Mouse (Mus musculus) lung, adult 2 months (tissue): Measurements from ENCODE around the gene Ninl. TPM values are rescaled to one million over a fixed set of nuclear protein-coding genes. Genes with fewer than 3 reads are reported as not detected.

Experiments
- DNase-seq: peaks from one replicate; pipeline ENCODE4 v3.0.0; 2022
- H3K4me1 ChIP-seq: fragments of 200-500 bp; 2 replicates; pipeline ENCODE4 v1.6.1; 2011; ENCODE audit warnings: low read length; ENCODE audit not compliant: control insufficient read depth, insufficient read depth
- H3K4me3 ChIP-seq: fragments of 200-500 bp; replicated peaks from 2 replicates; pipeline ENCODE3; 2011; ENCODE audit warnings: low read depth, mild to moderate bottlenecking, control low read depth, low read length; ENCODE audit errors: extremely low read depth
- CTCF ChIP-seq: fragments of 200-500 bp; IDR thresholded peaks from 2 replicates; pipeline ENCODE4 v1.5.1; 2011; ENCODE audit warnings: mild to moderate bottlenecking, low read length, control low read depth; ENCODE audit not compliant: insufficient read depth
- POLR2A ChIP-seq: fragments of 200-500 bp; IDR thresholded peaks from 2 replicates; pipeline ENCODE4 v1.6.1; 2011; ENCODE audit warnings: low read depth, mild to moderate bottlenecking, control low read depth, low read length, borderline replicate concordance; ENCODE audit errors: extremely low read depth
- WGBS: fragments of 180-500 bp; shearing (Covaris S2); methylation state at CpG from one replicate; pipeline ENCODE4 v1.1.7; 2018; 5-methylcytosine and 5-hydroxymethylcytosine counted together
- polyA plus RNA-seq: library from polyadenylated mRNA; depleted of rRNA; stranded (reverse); fragments of >200 nt; gene quantifications from 2 replicates; pipeline ENCODE4 v1.2.3, GENCODE M21; 2012

Ninl gene
- polyA plus RNA-seq, 1 experiment, result 2.0 TPM

GRCm38 (mm10) chr2:150979861-150980620 lies 59.1 kb downstream of the Ninl start:
- 83% methylated on average over 14 of the region's 14 CpGs for WGBS
- TF ChIP-seq POLR2A (no peak), CTCF (no peak)
- DNase-seq, result no peak
- Histone ChIP-seq H3K4me3 (no peak overlapping the region), H3K4me1 (no peaks in the 10 kb centered on the region)

GRCm38 (mm10) chr2:150978791-150979190 lies 60.4 kb downstream of the Ninl start:
- H3K4me1 ChIP-seq, result no peaks in the 10 kb centered on the region
- 88% methylated on average over 3 of the region's 3 CpGs for WGBS
- no peak for DNase-seq
- no peak for TF ChIP-seq CTCF
- no peak for TF ChIP-seq POLR2A
- no peak overlapping the region for H3K4me3 ChIP-seq

- no peak for TF ChIP-seq POLR2A
- no peak for TF ChIP-seq CTCF
- DNase-seq, result no peak
- Histone ChIP-seq H3K4me3 (no peak overlapping the region), H3K4me1 (no peaks in the 10 kb centered on the region)
- 97% methylated on average over 6 of the region's 6 CpGs for WGBS
Observed at GRCm38 (mm10) chr2:150977676-150978075, 61.5 kb downstream of the Ninl start.

- WGBS, result 94% methylated on average over 5 of the region's 5 CpGs
- no peaks in the 10 kb centered on the region for H3K4me1 ChIP-seq
- no peak overlapping the region for H3K4me3 ChIP-seq
- no peak for TF ChIP-seq CTCF
- no peak for TF ChIP-seq POLR2A
- no peak for DNase-seq
Observed at GRCm38 (mm10) chr2:150976871-150977270, 62.3 kb downstream of the Ninl start.

- no peak overlapping the region for H3K4me3 ChIP-seq
- H3K4me1 ChIP-seq, result no peaks in the 10 kb centered on the region
- 70% methylated on average over 8 of the region's 8 CpGs for WGBS
- TF ChIP-seq POLR2A (no peak), CTCF (no peak)
- DNase-seq, result no peak
Observed at GRCm38 (mm10) chr2:150973401-150974115, 65.6 kb downstream of the Ninl start.

- 96% methylated on average over 3 of the region's 3 CpGs for WGBS
- H3K4me3 ChIP-seq, result no peak overlapping the region
- H3K4me1 ChIP-seq, result no peaks in the 10 kb centered on the region
- TF ChIP-seq CTCF (no peak), POLR2A (no peak)
- DNase-seq, result no peak
Observed at GRCm38 (mm10) chr2:150972681-150973080, 66.5 kb downstream of the Ninl start.

- no peaks in the 10 kb centered on the region for H3K4me1 ChIP-seq
- WGBS, result 92% methylated on average over 7 of the region's 7 CpGs
- TF ChIP-seq POLR2A (no peak), CTCF (no peak)
Observed at GRCm38 (mm10) chr2:150971856-150972255, 67.3 kb downstream of the Ninl start.

GRCm38 (mm10) chr2:150969231-150969630 lies 70.0 kb downstream of the Ninl start:
- WGBS, result 97% methylated on average over 2 of the region's 2 CpGs
- Histone ChIP-seq H3K4me1 (no peaks in the 10 kb centered on the region), H3K4me3 (no peak overlapping the region)
- DNase-seq, result no peak
- TF ChIP-seq CTCF (no peak), POLR2A (no peak)

More at GRCm38 (mm10) chr2:150971856-150972255, 67.3 kb downstream of the Ninl start:
- no peak overlapping the region for H3K4me3 ChIP-seq
- no peak for DNase-seq

GRCm38 (mm10) chr2:150967491-150967890 lies 71.7 kb downstream of the Ninl start:
- 91% methylated on average over 2 of the region's 2 CpGs for WGBS
- no peaks in the 10 kb centered on the region for H3K4me1 ChIP-seq
- H3K4me3 ChIP-seq, result no peak overlapping the region
- no peak for DNase-seq
- no peak for TF ChIP-seq POLR2A
- no peak for TF ChIP-seq CTCF

- WGBS, result 88% methylated on average over 10 of the region's 10 CpGs
- no peak for DNase-seq
- no peaks in the 10 kb centered on the region for H3K4me1 ChIP-seq
- TF ChIP-seq POLR2A (no peak), CTCF (no peak)
- no peak overlapping the region for H3K4me3 ChIP-seq
Observed at GRCm38 (mm10) chr2:150965951-150966350, 73.2 kb downstream of the Ninl start.
